37 mouse cellular contexts compared by ENCODE assay signal in genomic region chr16:24012066-24012465, GRCm38 (mm10). TPM values are rescaled to one million over a fixed set of nuclear protein-coding genes. Genes with fewer than 3 reads are reported as not detected.
DNase-seq lines count a peak whose midpoint lies in the region; ATAC-seq and TF ChIP-seq lines count a peak whose summit lies in the region.
"Had no signal": no experiment of that assay in that cellular context is flagged by ENCODE, and none has a peak within 500 bp of the region (broad histone marks: within the 10 kb centered on the region; RNA-seq: fewer than 3 reads in every experiment).

No protein-coding gene starts in this region.

- H3K4me3 ChIP-seq in kidney, adult 2 months (ENCODE audit: insufficient read depth, low read depth, low read length): no peak overlapping the region
- H3K4me3 ChIP-seq: forebrain, embryonic 12.5 days; hindbrain, embryonic 12.5 days; liver, embryonic 13.5 days; lung, embryonic 15.5 days; myocyte; neural tube, embryonic 12.5 days had no signal

- ATAC-seq in granulocyte monocyte progenitor cell, adult 5-6 weeks (replicated peaks; ENCODE audit: poor library complexity, severe bottlenecking): peak; percentile 72
- no peak for ATAC-seq in cerebellum, adult (ENCODE audit: insufficient number of reproducible peaks, low FRiP score, low TSS enrichment)
- ATAC-seq: CD4-positive, CD25-positive, alpha-beta regulatory T cell, adult 4 months; hindbrain, postnatal 0 days; midbrain, embryonic 16.5 days had no signal

- peak; percentile 24 for DNase-seq in kidney, adult 2 months
- DNase-seq in kidney, adult 8-10 months: no peak
- peak; percentile 18 for DNase-seq in lung, postnatal 36 days
- no peak for DNase-seq in lung, adult 18-20 months
- DNase-seq in splenic B cell, adult 2 months (ENCODE audit: low read depth, low spot score): peak; percentile 71
- no peak for DNase-seq in adrenal gland, adult 8-10 months
- DNase-seq: adrenal gland, adult 2 months; cerebellum, adult 11 months; cerebellum, adult 9-11 months; gastrocnemius, postnatal 10 days; heart, postnatal 36 days; layer of hippocampus, postnatal 36 days; left cerebral cortex, postnatal 4 days; liver, embryonic 13.5 days; thymus, postnatal 14 days had no signal

- no peak for TF ChIP-seq CTCF in kidney, adult 2 months (conservative IDR thresholded peaks at IDR 0.05; ENCODE audit: insufficient read depth, insufficient read length, low read depth, low read length)

- no peak overlapping the region for H3K27ac ChIP-seq in kidney, adult 2 months (ENCODE audit: insufficient read depth, low read depth, low read length)
- H3K27ac ChIP-seq: forebrain, embryonic 12.5 days; hindbrain, embryonic 12.5 days; hindbrain, postnatal 0 days; liver, embryonic 13.5 days; lung, embryonic 15.5 days; neural tube, embryonic 12.5 days had no signal

- no peaks in the 10 kb centered on the region for H3K36me3 ChIP-seq in kidney, adult 2 months (ENCODE audit: control insufficient read depth, insufficient read depth, low read length)
- no peaks in the 10 kb centered on the region for H3K36me3 ChIP-seq in splenic B cell, adult 2 months (ENCODE audit: control insufficient read depth, insufficient read depth, low read length, poor library complexity, severe bottlenecking)
- H3K36me3 ChIP-seq: forebrain, embryonic 12.5 days; hindbrain, embryonic 12.5 days; liver, embryonic 13.5 days; lung, embryonic 15.5 days; neural tube, embryonic 12.5 days had no signal

- TF ChIP-seq POLR2A in kidney, adult 2 months (IDR thresholded peaks at IDR 0.05; ENCODE audit: low read depth, low read length): no peak

- WGBS in kidney, adult 2 months: 47% methylated on average over 3 of the region's 3 CpGs

- H3K27me3 ChIP-seq in kidney, adult 2 months (replicated peaks; ENCODE audit: control insufficient read depth, insufficient read depth, low read length): no peaks in the 10 kb centered on the region
- no peaks in the 10 kb centered on the region for H3K27me3 ChIP-seq in splenic B cell, adult 2 months (ENCODE audit: control insufficient read depth, insufficient read depth, low read length, poor library complexity, severe bottlenecking)
- H3K27me3 ChIP-seq: forebrain, embryonic 12.5 days; hindbrain, embryonic 12.5 days; liver, embryonic 13.5 days; lung, embryonic 15.5 days; neural tube, embryonic 12.5 days had no signal

- H3K4me1 ChIP-seq in kidney, adult 2 months (ENCODE audit: control insufficient read depth, insufficient read depth, low read length): peaks cover 8% of the 10 kb centered on the region; the same call in 1 of the 2 replicates
- H3K4me1 ChIP-seq: forebrain, embryonic 12.5 days; hindbrain, embryonic 12.5 days; lung, embryonic 15.5 days; neural tube, embryonic 12.5 days had no signal

RNA-seq across cellular contexts. Expression of gene Bcl6, which starts 23.4 kb away (rescaled TPM):
- polyA plus RNA-seq in kidney, adult 2 months (2012; rRNA removed): 11.7 and 13.0 TPM in 2 replicates
- 4.4 and 5.7 TPM in 2 replicates for total RNA-seq in granulocyte monocyte progenitor cell, adult 5-6 weeks (2014; fragmentation: Nextera tagmentation)
- 1.5 and 2.1 TPM in 2 replicates for total RNA-seq in granulocyte monocyte progenitor cell, adult 5-6 weeks (2017)
- 10 to 100 TPM; 11.5 to 65.2 (median 59.2) TPM for total RNA-seq in adrenal gland, adult 8-10 months (2022)

RNA-seq across cellular contexts. Expression of gene Gm37419, which starts 23.8 kb away (rescaled TPM):
- not detected in 2 replicates for polyA plus RNA-seq in kidney, adult 2 months (2012; rRNA removed)
- not detected in 2 replicates for total RNA-seq in granulocyte monocyte progenitor cell, adult 5-6 weeks (2014; fragmentation: Nextera tagmentation)
- total RNA-seq in granulocyte monocyte progenitor cell, adult 5-6 weeks (2017): not detected in 2 replicates
- not detected for total RNA-seq in adrenal gland, adult 8-10 months (2022)
- total RNA-seq: adrenal gland, adult 2 months; adrenal gland, postnatal 4 days; gastrocnemius, postnatal 10 days; heart, postnatal 36 days; hindbrain, postnatal 0 days; layer of hippocampus, adult 8-10 months; layer of hippocampus, postnatal 36 days; left cerebral cortex, postnatal 4 days had no signal
- polyA plus RNA-seq: adrenal gland, adult 2 months; CD4-positive, CD25-positive, alpha-beta regulatory T cell, adult 4 months; cortical plate, adult 2 months; embryonic facial prominence, embryonic 14.5 days; forebrain, embryonic 12.5 days; gonadal fat pad, adult 2 months; heart, embryonic 11.5 days; heart, embryonic 16.5 days; hindbrain, embryonic 12.5 days; hindbrain, postnatal 0 days; intestine, embryonic 16.5 days; kidney, embryonic 16.5 days; limb, embryonic 14.5 days; liver, embryonic 13.5 days; lung, embryonic 15.5 days; midbrain, embryonic 11.5 days; midbrain, embryonic 16.5 days; myocyte; neural tube, embryonic 12.5 days; stomach, embryonic 16.5 days had no signal

Comparison
In these comparisons a context has a peak if more than half of its experiments do, and no peak if none do; other contexts are left out.
1. DNase-seq: peak in kidney, adult 2 months (single experiment), lung, postnatal 36 days (single experiment) and splenic B cell, adult 2 months (single experiment); none in kidney, adult 8-10 months (0 of 2), lung, adult 18-20 months (0 of 2) and adrenal gland, adult 8-10 months (single experiment).